Mouse (Mus musculus) stomach, embryonic 14.5 days (tissue): Measurements from ENCODE around the gene Cerk. TPM values are rescaled to one million over a fixed set of nuclear protein-coding genes. Genes with fewer than 3 reads are reported as not detected.

Experiments
- ATAC-seq: fragments of 200-750 bp; cut with Nextera tagmentation; 2 replicates; pipeline ENCODE4 v1.8.0; 2017; ENCODE audit warnings: low read depth, moderate TSS enrichment; ENCODE audit not compliant: insufficient number of reproducible peaks, insufficient read depth, low FRiP score
- H3K27ac ChIP-seq: fragments of 300-500 bp; sonication (generic); 2 replicates; pipeline ENCODE4 v1.5.1; 2014; ENCODE audit warnings: mild to moderate bottlenecking, low read length, moderate library complexity, mixed read lengths
- H3K27me3 ChIP-seq: fragments of 300-500 bp; sonication (generic); 2 replicates; pipeline ENCODE4 v1.6.1; 2014; ENCODE audit warnings: low read length, control low read depth, mixed read lengths; ENCODE audit not compliant: control insufficient read depth, insufficient read depth
- H3K36me3 ChIP-seq: fragments of 300-500 bp; sonication (generic); 2 replicates; pipeline ENCODE4 v1.6.1; 2014; ENCODE audit warnings: mild to moderate bottlenecking, control low read depth, low read length, moderate library complexity, mixed read lengths; ENCODE audit not compliant: control insufficient read depth, insufficient read depth
- H3K4me1 ChIP-seq: fragments of 300-500 bp; sonication (generic); 2 replicates; pipeline ENCODE4 v1.6.1; 2014; ENCODE audit warnings: low read length, control low read depth, mixed read lengths; ENCODE audit not compliant: control insufficient read depth, insufficient read depth
- H3K4me2 ChIP-seq: fragments of 300-500 bp; sonication (generic); replicated peaks from 2 replicates; pipeline ENCODE4 v1.6.1; 2014; ENCODE audit warnings: low read depth, low read length, control low read depth
- H3K4me3 ChIP-seq: fragments of 300-500 bp; sonication (generic); 2 replicates; pipeline ENCODE4 v1.5.1; 2014; ENCODE audit warnings: low read depth, low read length, control low read depth
- H3K9ac ChIP-seq: fragments of 300-500 bp; sonication (generic); replicated peaks from 2 replicates; pipeline ENCODE4 v1.6.1; 2014; ENCODE audit warnings: low read depth, mild to moderate bottlenecking, control low read depth, low read length, moderate library complexity, mixed read lengths
- H3K9me3 ChIP-seq: fragments of 300-500 bp; sonication (generic); 2 replicates; pipeline ENCODE4 v1.6.1; 2016; ENCODE audit warnings: low read depth, low read length, control low read depth; ENCODE audit not compliant: control insufficient read depth
- WGBS: fragments of 180-500 bp; shearing (Covaris S2); extraction: QIAGEN DNeasy Blood & Tissue Kit; methylation state at CpG from one replicate; pipeline ENCODE4 v1.1.7; 2014; 5-methylcytosine and 5-hydroxymethylcytosine counted together
- polyA plus RNA-seq: library from polyadenylated mRNA; unstranded; fragments of >200 nt; fragmentation: Nextera tagmentation; extraction: Ambion mirVana; gene quantifications from 2 replicates; pipeline ENCODE4 v1.2.1, GENCODE M21; 2014

Cerk gene
- polyA plus RNA-seq, 1 experiment from 2014 or later: 10.3 TPM

- no peak for ATAC-seq
- Histone ChIP-seq H3K36me3 (peaks cover 4% of the 10 kb centered on the region; the same call in 1 of the 2 replicates), H3K4me2 (no peak overlapping the region), H3K9ac (no peak overlapping the region), H3K4me1 (peaks cover 14% of the 10 kb centered on the region), H3K4me3 (no peak overlapping the region), H3K27me3 (no peaks in the 10 kb centered on the region), H3K9me3 (no peaks in the 10 kb centered on the region), H3K27ac (no peak overlapping the region)
- 62% methylated on average over 5 of the region's 5 CpGs for WGBS
These were observed 69.5 kb downstream of the Cerk start for GRCm38 (mm10) chr15:86116421-86116820.

GRCm38 (mm10) chr15:86113342-86113710, 72.6 kb downstream of the Cerk start:
- no peaks in the 10 kb centered on the region for H3K9me3 ChIP-seq
- no peak for ATAC-seq
- no peak overlapping the region for H3K9ac ChIP-seq
- H3K4me2 ChIP-seq: peak overlapping the region; percentile 7; the same call in 1 of the 2 replicates
- peaks cover 14% of the 10 kb centered on the region for H3K4me1 ChIP-seq
- no peaks in the 10 kb centered on the region for H3K27me3 ChIP-seq
- 20% methylated on average over 9 of the region's 9 CpGs for WGBS
- no peak overlapping the region for H3K4me3 ChIP-seq
- H3K27ac ChIP-seq: peak overlapping the region; percentile 52; the same call in 1 of the 2 replicates
- H3K36me3 ChIP-seq: no peaks in the 10 kb centered on the region

DNA sequence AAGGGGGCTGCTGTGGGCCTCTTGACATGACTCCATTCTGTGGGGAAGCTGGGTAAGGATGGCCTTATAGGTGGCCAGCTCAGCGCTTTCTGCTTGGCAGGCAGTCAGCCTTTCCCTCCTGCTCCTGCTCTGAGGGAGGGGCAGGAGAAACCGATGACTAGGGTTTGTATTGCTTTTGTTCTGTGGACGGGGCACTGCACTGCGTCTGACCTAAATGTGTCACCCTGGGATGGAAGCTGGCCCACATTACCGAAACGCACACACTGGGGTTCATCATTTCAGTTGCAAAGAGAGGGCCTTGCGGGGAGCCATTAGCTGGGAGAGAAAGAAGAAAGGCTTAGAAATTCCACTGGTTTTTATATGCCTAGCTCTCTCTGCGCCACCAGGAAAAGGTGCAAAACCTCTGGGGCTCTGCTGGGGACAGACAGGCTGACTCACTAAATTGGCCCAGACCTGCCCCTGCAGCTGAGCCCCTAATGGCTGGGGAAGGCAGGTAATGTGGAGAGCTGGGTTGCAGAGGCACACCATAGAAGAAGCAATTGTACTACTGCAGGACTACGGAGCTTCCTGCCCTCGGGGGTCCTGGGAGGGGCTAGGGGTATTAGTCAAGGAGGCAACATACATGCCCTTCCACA, 73.1 kb downstream of the Cerk start:
- Histone ChIP-seq H3K9me3 (no peaks in the 10 kb centered on the region), H3K4me3 (no peak overlapping the region), H3K27ac (peak overlapping the region; percentile 52; the same call in 1 of the 2 replicates), H3K4me1 (peaks cover 14% of the 10 kb centered on the region), H3K27me3 (no peaks in the 10 kb centered on the region), H3K4me2 (peak overlapping the region; percentile 7; the same call in 1 of the 2 replicates), H3K36me3 (no peaks in the 10 kb centered on the region), H3K9ac (no peak overlapping the region)
- no peak for ATAC-seq
- WGBS: 23% methylated on average over 10 of the region's 10 CpGs

GRCm38 (mm10) chr15:86110361-86111103, 75.4 kb downstream of the Cerk start:
- Histone ChIP-seq H3K36me3 (no peaks in the 10 kb centered on the region), H3K27me3 (no peaks in the 10 kb centered on the region), H3K9me3 (no peaks in the 10 kb centered on the region), H3K9ac (no peak overlapping the region), H3K4me1 (peaks cover 14% of the 10 kb centered on the region), H3K4me3 (no peak overlapping the region), H3K27ac (no peak overlapping the region), H3K4me2 (no peak overlapping the region)
- no peak for ATAC-seq
- 80% methylated on average over 10 of the region's 10 CpGs for WGBS

DNA sequence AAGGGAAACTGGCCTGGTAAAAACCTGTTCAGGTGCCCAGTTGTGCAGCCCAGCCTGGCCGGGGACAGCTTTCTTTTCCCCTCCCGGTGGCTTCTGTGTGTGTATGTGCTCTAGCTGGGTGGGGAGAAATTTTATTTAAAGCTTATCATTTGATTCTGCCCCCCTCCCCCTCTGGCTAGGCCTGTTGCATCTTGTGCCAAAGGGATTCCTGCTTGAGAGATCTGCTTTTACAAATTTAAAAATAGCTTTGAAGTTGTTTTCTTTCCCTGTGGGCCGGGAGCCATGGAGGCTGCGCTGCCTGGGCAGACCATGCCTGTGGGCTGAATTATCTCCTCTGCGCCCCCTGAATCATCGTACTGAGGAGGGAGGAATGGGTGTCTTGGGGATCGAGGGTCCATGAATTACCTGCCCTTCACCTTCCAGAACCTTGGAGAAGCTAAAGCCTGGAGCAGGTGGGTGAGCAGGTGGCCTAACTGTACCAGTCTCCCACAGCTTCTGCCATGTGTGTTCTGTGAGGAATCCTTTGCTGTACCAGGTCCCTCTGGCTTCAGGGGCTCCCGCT, 76.2 kb downstream of the Cerk start:
- WGBS: 76% methylated on average over 8 of the region's 8 CpGs
- H3K36me3 ChIP-seq: no peaks in the 10 kb centered on the region
- no peak overlapping the region for H3K4me3 ChIP-seq
- no peak for ATAC-seq
- H3K4me1 ChIP-seq: peaks cover 14% of the 10 kb centered on the region
- H3K27me3 ChIP-seq: no peaks in the 10 kb centered on the region
- H3K4me2 ChIP-seq: no peak overlapping the region
- H3K9ac ChIP-seq: no peak overlapping the region
- H3K9me3 ChIP-seq: no peaks in the 10 kb centered on the region
- H3K27ac ChIP-seq: no peak overlapping the region

DNA sequence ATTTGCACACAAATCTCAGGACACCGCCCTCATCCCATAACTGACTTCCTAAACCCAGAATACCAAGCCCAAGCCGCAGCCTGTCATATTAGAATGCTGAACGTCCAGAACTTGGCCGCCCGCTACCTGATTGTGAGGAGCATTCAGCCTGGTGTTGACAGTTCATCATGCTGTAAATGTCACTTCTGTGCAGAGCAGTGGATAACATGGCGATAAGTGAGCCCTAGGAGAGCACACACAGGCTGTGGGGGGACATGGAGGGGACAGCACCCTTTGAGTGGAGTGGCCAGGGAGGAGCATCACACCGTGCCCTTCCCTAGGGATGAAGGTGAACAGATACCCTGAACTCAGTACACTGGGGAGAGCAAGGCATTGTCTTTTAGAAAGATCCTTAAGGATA, 76.7 kb downstream of the Cerk start:
- no peak for ATAC-seq
- Histone ChIP-seq H3K27ac (no peak overlapping the region), H3K4me2 (no peak overlapping the region), H3K27me3 (no peaks in the 10 kb centered on the region), H3K9me3 (no peaks in the 10 kb centered on the region), H3K4me1 (peaks cover 14% of the 10 kb centered on the region), H3K9ac (no peak overlapping the region), H3K4me3 (no peak overlapping the region), H3K36me3 (no peaks in the 10 kb centered on the region)
- WGBS: 81% methylated on average over 7 of the region's 7 CpGs

DNA sequence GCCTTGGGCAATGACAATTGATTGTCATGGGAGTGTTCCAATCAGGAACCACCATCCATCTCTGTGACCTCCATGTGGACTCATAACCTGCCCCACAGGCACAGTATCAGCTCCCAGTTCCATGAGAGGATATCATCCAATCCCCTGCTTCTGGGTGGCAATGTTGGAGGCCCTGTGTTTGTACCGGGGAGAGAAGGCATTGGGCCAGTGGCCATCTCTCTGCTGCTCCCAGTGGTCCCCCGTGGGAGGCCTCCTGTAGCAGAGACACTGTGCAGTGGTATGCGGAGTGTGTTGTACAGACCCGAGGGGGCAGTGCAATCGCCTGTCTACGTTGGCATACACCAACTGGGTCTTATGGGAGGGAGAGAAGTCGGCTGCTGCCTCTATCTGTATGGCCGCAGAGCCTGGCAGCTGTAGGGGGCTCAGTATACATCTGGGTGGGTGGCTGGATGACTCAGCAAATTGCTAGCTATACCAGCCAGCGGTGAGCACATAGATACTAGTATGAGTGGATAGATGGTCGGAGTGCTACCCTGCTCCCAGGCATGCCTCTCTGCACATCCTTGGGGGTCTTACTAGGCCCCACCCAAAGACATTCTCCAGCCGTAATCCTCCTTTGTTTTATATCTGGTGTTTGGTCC, 78.0 kb downstream of the Cerk start:
- 82% methylated on average over 11 of the region's 11 CpGs for WGBS
- H3K27ac ChIP-seq: no peak overlapping the region
- H3K36me3 ChIP-seq: no peaks in the 10 kb centered on the region
- H3K27me3 ChIP-seq: no peaks in the 10 kb centered on the region
- H3K9me3 ChIP-seq: no peaks in the 10 kb centered on the region
- H3K4me1 ChIP-seq: peaks cover 8% of the 10 kb centered on the region
- no peak overlapping the region for H3K4me2 ChIP-seq
- no peak overlapping the region for H3K4me3 ChIP-seq
- no peak overlapping the region for H3K9ac ChIP-seq
- ATAC-seq: no peak

GRCm38 (mm10) chr15:86105751-86106150, 80.2 kb downstream of the Cerk start:
- WGBS: 91% methylated on average over 6 of the region's 6 CpGs
- ATAC-seq: no peak
- Histone ChIP-seq H3K9me3 (no peaks in the 10 kb centered on the region), H3K36me3 (no peaks in the 10 kb centered on the region; the same call in 1 of the 2 replicates), H3K27me3 (no peaks in the 10 kb centered on the region), H3K27ac (no peak overlapping the region), H3K4me3 (no peak overlapping the region), H3K4me1 (no peaks in the 10 kb centered on the region), H3K9ac (no peak overlapping the region), H3K4me2 (no peak overlapping the region)
